Mouse (Mus musculus) limb, embryonic 10.5 days (tissue): ENCODE data around the gene Vmn1r167. TPM values are rescaled to one million over a fixed set of nuclear protein-coding genes. Genes with fewer than 3 reads are reported as not detected.
"Not testable (repeated sequence)": the region's sequence is repeated elsewhere in the genome, so short reads cannot be mapped to it uniquely, and the experiment has no call there.

Experiments
- DNase-seq: peaks from one replicate; pipeline ENCODE4 v3.0.0-alpha.2; 2017; ENCODE audit warnings: low spot score
- H3K27ac ChIP-seq: fragments of 300-500 bp; sonication (generic); 2 replicates; pipeline ENCODE4 v1.5.1; 2016; ENCODE audit warnings: mild to moderate bottlenecking
- H3K27me3 ChIP-seq: fragments of 300-500 bp; sonication (generic); 2 replicates; pipeline ENCODE4 v1.6.1; 2016; ENCODE audit warnings: low read depth, mild to moderate bottlenecking; ENCODE audit not compliant: poor library complexity, severe bottlenecking
- H3K36me3 ChIP-seq: fragments of 300-500 bp; sonication (generic); 2 replicates; pipeline ENCODE4 v1.6.1; 2016; ENCODE audit warnings: mild to moderate bottlenecking, moderate library complexity
- H3K4me1 ChIP-seq: fragments of 300-500 bp; sonication (generic); 2 replicates; pipeline ENCODE4 v1.6.1; 2016
- H3K4me3 ChIP-seq: fragments of 300-500 bp; sonication (generic); 2 replicates; pipeline ENCODE4 v1.5.1; 2016; ENCODE audit warnings: mild to moderate bottlenecking, moderate library complexity
- H3K9me3 ChIP-seq: fragments of 300-500 bp; sonication (generic); replicated peaks from 2 replicates; pipeline ENCODE4 v1.6.1; 2016; ENCODE audit warnings: mild to moderate bottlenecking
- WGBS: fragments of 180-500 bp; shearing (Covaris S2); methylation state at CpG from one replicate; pipeline ENCODE4 v1.1.7; 2016; 5-methylcytosine and 5-hydroxymethylcytosine counted together
- polyA plus RNA-seq: library from polyadenylated mRNA; unstranded; fragments of >200 nt; fragmentation: Nextera tagmentation; extraction: Ambion mirVana; gene quantifications from 2 replicates; pipeline ENCODE4 v1.2.1, GENCODE M21; 2016

Gene Vmn1r167
- not detected in 2 replicates for polyA plus RNA-seq

DNA sequence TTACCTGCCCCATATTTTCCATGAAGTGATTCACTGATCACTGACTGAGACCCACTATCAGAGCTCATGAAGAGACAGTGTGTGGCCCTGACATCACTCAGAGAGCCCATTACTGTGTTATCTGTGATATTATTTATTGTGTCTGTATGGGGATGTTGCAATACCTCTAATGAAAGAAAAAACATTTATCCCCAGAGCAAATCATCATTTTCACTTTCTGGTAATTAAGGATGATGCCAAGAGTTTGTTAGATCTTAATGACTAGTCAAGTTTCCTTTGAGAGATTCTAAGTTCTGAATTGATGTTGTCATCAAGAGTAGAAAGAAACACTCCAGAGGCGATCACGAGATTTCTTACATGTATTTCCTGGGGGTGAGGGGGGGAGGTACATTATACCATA is at the start of gene Vmn1r167:
Gene Vmn1r167 (minus strand): TSS at position 101 of the 400 bp plus-strand sequence.
- not testable (repeated sequence) for H3K4me1 ChIP-seq

GRCm38 (mm10) chr7:23539432-23539831 is 32.4 kb upstream of the Vmn1r167 start, which contains the start of gene Vmn1r168:
Vmn1r168 (plus strand) TSS chr7:23539732.
- WGBS = no CpG with 5 or more reads among the region's 1 CpGs
- not testable (repeated sequence) for H3K27ac ChIP-seq, H3K36me3 ChIP-seq, H3K9me3 ChIP-seq, H3K4me1 ChIP-seq, H3K4me3 ChIP-seq, H3K27me3 ChIP-seq, DNase-seq

More for the DNA sequence above, at the start of gene Vmn1r167:
- H3K36me3 ChIP-seq, H3K4me3 ChIP-seq, H3K9me3 ChIP-seq, DNase-seq, H3K27me3 ChIP-seq, H3K27ac ChIP-seq: not testable (repeated sequence)
- WGBS = 90% methylated on average over 2 of the region's 2 CpGs

DNA sequence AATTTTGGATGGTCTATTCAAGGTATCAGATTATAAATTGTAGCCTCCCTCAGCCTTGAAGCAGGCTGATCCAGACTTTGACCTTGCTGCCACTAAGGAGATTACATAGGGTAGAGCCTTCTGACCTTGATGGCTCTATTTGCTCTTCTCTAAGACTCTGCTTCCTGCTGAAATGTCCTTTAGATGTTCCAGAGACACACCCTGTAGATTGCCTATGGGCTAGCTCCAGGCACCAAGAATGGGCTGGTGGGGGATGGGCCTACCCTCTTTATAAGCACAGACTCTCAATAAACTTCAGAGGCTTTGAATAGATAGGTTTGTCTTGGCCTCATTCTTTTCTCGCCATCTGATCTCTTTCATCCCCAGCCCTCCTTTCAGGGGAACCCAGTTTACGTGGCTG is 34.1 kb downstream of the Vmn1r167 start:
- not testable (repeated sequence) for H3K4me1 ChIP-seq, H3K27me3 ChIP-seq, DNase-seq, H3K27ac ChIP-seq, H3K9me3 ChIP-seq, H3K4me3 ChIP-seq, H3K36me3 ChIP-seq
- 80% methylated on average over 2 of the region's 2 CpGs for WGBS

- H3K36me3 ChIP-seq, DNase-seq, H3K4me1 ChIP-seq, H3K9me3 ChIP-seq, H3K27me3 ChIP-seq, H3K27ac ChIP-seq, H3K4me3 ChIP-seq: not testable (repeated sequence)
- WGBS = 82% methylated on average over 3 of the region's 3 CpGs
These were observed 36.2 kb downstream of the Vmn1r167 start for GRCm38 (mm10) chr7:23470832-23471231.

GRCm38 (mm10) chr7:23470201-23470600 is 36.8 kb downstream of the Vmn1r167 start:
- H3K4me3 ChIP-seq, H3K9me3 ChIP-seq, DNase-seq, H3K27me3 ChIP-seq, H3K4me1 ChIP-seq, H3K36me3 ChIP-seq, H3K27ac ChIP-seq: not testable (repeated sequence)
- 80% methylated on average over 3 of the region's 3 CpGs for WGBS

Other genes with a start within 250 kb of the Vmn1r167 start
- not detected in 2 replicates for gene Gm6902, start 228.3 kb downstream of the Vmn1r167 start, polyA plus RNA-seq
- not detected in 2 replicates for gene Nlrp4e, start 206.0 kb downstream of the Vmn1r167 start, polyA plus RNA-seq
- gene Nlrp5, start 121.3 kb downstream of the Vmn1r167 start, polyA plus RNA-seq = not detected in 2 replicates
- not detected in 2 replicates for gene Vmn1r168, start 32.5 kb upstream of the Vmn1r167 start, polyA plus RNA-seq
- not detected in 2 replicates for gene Vmn1r169, start 68.3 kb upstream of the Vmn1r167 start, polyA plus RNA-seq
- gene Vmn1r170, start 99.0 kb upstream of the Vmn1r167 start, polyA plus RNA-seq = not detected in 2 replicates
- not detected in 2 replicates for gene Vmn1r171, start 123.5 kb upstream of the Vmn1r167 start, polyA plus RNA-seq
- gene Vmn1r172, start 151.1 kb upstream of the Vmn1r167 start, polyA plus RNA-seq = not detected in 2 replicates
- gene Vmn1r173, start 193.5 kb upstream of the Vmn1r167 start, polyA plus RNA-seq = not detected in 2 replicates
- not detected in 2 replicates for gene Vmn1r174, start 245.1 kb upstream of the Vmn1r167 start, polyA plus RNA-seq